Mouse (Mus musculus) neural tube, embryonic 14.5 days (tissue): Measurements from ENCODE around the gene Nudt3. TPM values are rescaled to one million over a fixed set of nuclear protein-coding genes. Genes with fewer than 3 reads are reported as not detected.
A peak's percentile ranks its signal among the peaks of the same experiment; 100 is the strongest.

Source experiments
- ATAC-seq: fragments of 200-750 bp; cut with Nextera tagmentation; 2 replicates; pipeline ENCODE4 v1.8.0; 2017; ENCODE audit warnings: low read depth, mild to moderate bottlenecking, moderate TSS enrichment, moderate library complexity
- H3K27ac ChIP-seq: fragments of 300-500 bp; sonication (generic); 2 replicates; pipeline ENCODE4 v1.5.1; 2014; ENCODE audit warnings: low read depth, mild to moderate bottlenecking, control low read depth, low read length, moderate library complexity, mixed read lengths
- H3K27me3 ChIP-seq: fragments of 300-500 bp; sonication (generic); 2 replicates; pipeline ENCODE4 v1.6.1; 2014; ENCODE audit warnings: low read length; ENCODE audit not compliant: control insufficient read depth, insufficient read depth
- H3K36me3 ChIP-seq: fragments of 300-500 bp; sonication (generic); 2 replicates; pipeline ENCODE4 v1.6.1; 2014; ENCODE audit warnings: low read length, mixed read lengths; ENCODE audit not compliant: control insufficient read depth, insufficient read depth
- H3K4me1 ChIP-seq: fragments of 300-500 bp; sonication (generic); 2 replicates; pipeline ENCODE4 v1.6.1; 2014; ENCODE audit warnings: low read length; ENCODE audit not compliant: control insufficient read depth, insufficient read depth
- H3K4me2 ChIP-seq: fragments of 300-500 bp; sonication (generic); 2 replicates; pipeline ENCODE4 v1.6.1; 2014; ENCODE audit warnings: mild to moderate bottlenecking, low read depth, low read length, control low read depth
- H3K4me3 ChIP-seq: fragments of 300-500 bp; sonication (generic); 2 replicates; pipeline ENCODE4 v1.5.1; 2014; ENCODE audit warnings: low read depth, low read length, control low read depth, mixed read lengths
- H3K9ac ChIP-seq: fragments of 300-500 bp; sonication (generic); replicated peaks from 2 replicates; pipeline ENCODE4 v1.6.1; 2014; ENCODE audit warnings: low read depth, mild to moderate bottlenecking, control low read depth, low read length, mixed read lengths
- H3K9me3 ChIP-seq: fragments of 300-500 bp; sonication (generic); 2 replicates; pipeline ENCODE4 v1.6.1; 2016; ENCODE audit warnings: low read length; ENCODE audit not compliant: control insufficient read depth
- WGBS: fragments of 180-500 bp; shearing (Covaris S2); extraction: QIAGEN DNeasy Blood & Tissue Kit; methylation state at CpG from one replicate; pipeline ENCODE4 v1.1.7; 2014; 5-methylcytosine and 5-hydroxymethylcytosine counted together
- polyA plus RNA-seq: library from polyadenylated mRNA; unstranded; fragments of >200 nt; fragmentation: Nextera tagmentation; extraction: Ambion mirVana; gene quantifications from 2 replicates; pipeline ENCODE4 v1.2.1, GENCODE M21; 2014

Nudt3 gene
- polyA plus RNA-seq, 1 experiment from 2014 or later: 125 TPM

DNA sequence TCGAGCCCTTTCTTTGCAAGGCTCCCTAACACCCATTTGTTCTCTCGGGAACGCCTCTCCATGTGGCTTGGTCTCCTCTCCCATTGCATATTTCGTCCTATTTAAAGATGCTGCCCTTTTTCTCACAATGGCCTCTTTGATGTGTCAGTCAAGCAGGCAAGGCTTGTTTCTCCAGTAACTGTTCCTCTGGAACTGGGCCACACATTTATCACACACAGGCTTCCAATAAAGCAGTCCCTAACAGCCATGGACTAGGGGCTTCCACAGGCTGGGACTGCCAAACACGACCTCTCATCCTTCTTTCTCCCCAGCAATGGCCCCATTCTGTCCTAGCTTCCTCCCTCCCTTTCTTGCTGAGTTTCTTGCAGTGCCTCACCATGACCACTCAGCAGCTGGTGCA lies 3.4 kb upstream of the Nudt3 start:
- H3K36me3 ChIP-seq: peaks cover 18% of the 10 kb centered on the region
- ATAC-seq: no peak; the same call in 1 of the 2 replicates
- no peak overlapping the region for H3K4me2 ChIP-seq
- H3K27ac ChIP-seq: no peak overlapping the region
- no peak overlapping the region for H3K4me3 ChIP-seq
- WGBS: 5% methylated on average over 5 of the region's 5 CpGs
- H3K9ac ChIP-seq: no peak overlapping the region
- no peaks in the 10 kb centered on the region for H3K9me3 ChIP-seq
- no peaks in the 10 kb centered on the region for H3K27me3 ChIP-seq
- H3K4me1 ChIP-seq: peaks cover 7% of the 10 kb centered on the region; the same call in 1 of the 2 replicates

DNA sequence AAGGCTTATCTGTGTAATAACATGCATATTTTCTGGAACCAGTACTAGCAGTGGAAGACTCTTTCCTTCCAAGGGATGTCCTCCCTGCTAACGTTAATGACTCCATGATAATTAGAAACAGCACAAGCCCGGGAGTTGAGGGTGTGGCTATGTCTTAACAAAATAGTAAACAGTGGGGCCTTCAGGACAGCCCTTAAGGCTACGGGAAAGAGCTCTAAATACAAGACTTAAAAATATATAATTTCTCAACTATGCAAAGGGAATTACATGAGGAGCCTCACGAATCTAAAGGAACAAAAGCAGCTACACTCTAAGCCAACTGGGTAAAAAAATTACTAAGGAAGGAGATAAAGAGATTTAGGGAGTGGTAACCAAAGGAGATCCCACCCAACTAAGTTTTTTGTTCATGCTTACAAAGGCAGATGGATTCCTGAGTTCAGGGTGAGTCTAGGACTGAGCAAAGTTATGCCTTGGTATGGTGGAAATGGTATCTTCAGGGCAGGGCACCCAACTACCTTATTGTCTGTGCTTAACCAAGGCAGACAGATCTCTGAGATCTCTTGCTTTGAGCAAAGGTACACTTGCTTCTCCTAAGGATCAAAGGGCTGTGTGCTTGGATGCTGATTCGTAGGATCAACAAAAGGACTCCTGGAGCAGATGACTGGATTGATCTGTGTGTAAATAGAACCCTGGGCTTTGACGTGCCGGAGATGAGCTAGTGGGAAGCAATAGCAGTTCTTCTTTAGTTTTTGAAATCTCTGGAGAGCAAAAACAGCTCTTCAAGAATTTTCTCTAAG lies 2.4 kb upstream of the Nudt3 start:
- WGBS: 47% methylated on average over 7 of the region's 7 CpGs
- no peak overlapping the region for H3K27ac ChIP-seq

DNA sequence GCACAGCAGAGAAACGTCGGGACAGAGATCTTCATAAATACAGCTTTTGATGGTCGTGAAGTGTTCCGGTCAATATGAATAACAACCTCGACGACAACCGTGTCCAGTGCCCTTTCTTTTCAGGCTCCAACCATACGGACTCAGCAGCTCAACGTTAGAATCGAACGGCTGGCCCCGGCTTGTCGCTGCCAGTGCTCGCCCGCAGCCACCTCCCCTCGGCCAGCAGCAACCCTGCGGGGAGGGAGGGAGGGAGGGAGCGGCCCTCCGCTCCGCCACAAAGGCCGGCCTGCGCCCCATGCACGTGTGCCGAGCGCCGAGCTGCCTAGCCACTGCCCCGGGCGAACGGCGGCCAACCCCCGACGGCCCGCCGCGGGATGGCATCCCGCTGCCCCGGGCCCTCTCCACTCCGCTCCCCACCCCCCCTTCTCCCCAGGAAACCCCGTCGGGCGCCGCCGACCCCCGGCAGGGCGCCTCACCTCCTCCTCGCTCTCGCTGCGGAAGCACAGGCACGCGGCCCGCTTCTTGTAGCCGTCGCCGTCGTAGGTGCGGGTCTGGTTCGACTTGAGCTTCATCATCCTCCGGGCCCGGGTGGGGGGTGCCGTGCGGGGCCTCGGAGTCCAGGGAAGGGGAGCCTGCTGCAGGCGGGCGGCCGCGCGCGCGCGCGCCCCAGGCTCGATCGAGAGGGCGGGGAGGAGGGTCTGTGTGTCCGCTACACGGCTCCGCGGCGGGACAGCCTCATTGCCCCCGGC lies 510 bp downstream of the Nudt3 start:
- ATAC-seq: peak; percentile 44
- peak overlapping the region; percentile 99 for H3K27ac ChIP-seq
- no peaks in the 10 kb centered on the region for H3K36me3 ChIP-seq
- peak overlapping the region; percentile 95 for H3K4me3 ChIP-seq
- H3K9ac ChIP-seq: peak overlapping the region; percentile 100
- no peaks in the 10 kb centered on the region for H3K9me3 ChIP-seq
- no peaks in the 10 kb centered on the region for H3K27me3 ChIP-seq
- H3K4me2 ChIP-seq: peak overlapping the region; percentile 75
- under 1% methylated on average over 53 of the region's 80 CpGs for WGBS
- H3K4me1 ChIP-seq: peaks cover 26% of the 10 kb centered on the region

More for the DNA sequence above, 2.4 kb upstream of the Nudt3 start:
- Histone ChIP-seq H3K9ac (no peak overlapping the region), H3K36me3 (peaks cover 7% of the 10 kb centered on the region), H3K4me1 (peaks cover 15% of the 10 kb centered on the region), H3K4me3 (no peak overlapping the region), H3K9me3 (no peaks in the 10 kb centered on the region), H3K27me3 (no peaks in the 10 kb centered on the region), H3K4me2 (no peak overlapping the region)
- no peak for ATAC-seq

DNA sequence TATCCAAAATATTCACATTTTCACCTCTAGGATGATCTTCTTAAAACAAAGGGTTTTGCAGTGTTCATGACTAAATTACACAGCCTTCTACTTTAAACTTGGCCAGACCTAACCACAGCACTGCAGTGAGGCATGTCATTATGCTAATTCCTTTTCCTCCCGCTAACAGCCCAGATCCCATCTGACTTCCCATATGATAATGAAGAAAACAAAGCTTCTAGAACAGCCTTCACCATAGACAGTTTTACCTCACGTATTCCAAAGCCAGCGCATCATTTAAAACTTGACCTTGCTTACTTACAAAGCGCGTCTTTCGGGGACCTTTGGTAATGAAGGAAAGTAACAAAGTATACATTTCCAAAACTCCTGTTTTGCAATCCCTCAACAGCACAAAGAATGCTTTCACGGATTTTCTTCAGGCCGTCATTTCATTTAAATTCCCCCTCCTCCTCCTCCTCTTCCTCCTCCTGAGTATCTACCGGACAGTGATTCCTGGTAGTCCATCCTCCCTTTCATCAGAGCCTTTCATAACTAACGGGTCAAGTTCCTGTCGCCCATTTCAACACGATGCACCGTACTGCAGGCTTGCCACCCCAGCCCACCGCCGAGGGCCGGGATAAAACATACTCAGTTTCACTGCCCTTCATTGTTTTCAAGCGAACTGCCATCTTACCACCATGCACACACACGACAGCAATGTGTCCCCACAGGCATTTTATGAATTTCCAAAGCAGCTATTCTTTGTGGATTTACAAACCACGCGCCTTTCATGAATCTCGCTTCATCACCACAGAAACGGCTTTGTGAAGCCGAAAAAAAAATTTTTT lies 1.4 kb downstream of the Nudt3 start:
- WGBS: 2% methylated on average over 23 of the region's 23 CpGs
- Histone ChIP-seq H3K4me1 (peaks cover 26% of the 10 kb centered on the region), H3K27ac (peak overlapping the region; percentile 99), H3K4me2 (peak overlapping the region; percentile 75), H3K9me3 (no peaks in the 10 kb centered on the region), H3K27me3 (no peaks in the 10 kb centered on the region), H3K9ac (peak overlapping the region; percentile 100), H3K36me3 (no peaks in the 10 kb centered on the region), H3K4me3 (peak overlapping the region; percentile 95)
- ATAC-seq: no peak

DNA sequence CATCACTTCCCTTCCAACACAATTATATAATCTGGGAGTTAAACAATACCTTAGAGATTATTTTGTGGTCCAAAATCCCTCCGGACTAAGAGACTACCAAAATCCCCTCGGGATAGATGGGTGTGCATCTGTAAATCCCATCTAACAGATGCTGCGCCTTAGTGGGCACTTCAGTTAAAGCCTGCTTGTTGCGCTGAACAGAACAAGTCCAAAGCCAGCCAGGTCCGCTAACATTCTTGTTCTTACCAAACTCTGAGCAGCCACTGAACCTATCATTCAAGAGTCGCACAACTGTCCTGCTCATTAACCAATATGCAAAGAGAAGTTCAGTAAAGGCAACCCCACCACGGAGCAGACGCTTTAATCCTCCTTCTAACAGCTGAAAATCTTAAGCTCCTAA lies 2.1 kb downstream of the Nudt3 start:
- peak overlapping the region; percentile 37; the same call in 1 of the 2 replicates for H3K9ac ChIP-seq
- H3K27ac ChIP-seq: no peak overlapping the region
- peak overlapping the region; percentile 95 for H3K4me3 ChIP-seq
- peak overlapping the region; percentile 75 for H3K4me2 ChIP-seq
- no peaks in the 10 kb centered on the region for H3K9me3 ChIP-seq
- WGBS: 31% methylated on average over 8 of the region's 8 CpGs
- no peaks in the 10 kb centered on the region for H3K36me3 ChIP-seq
- H3K4me1 ChIP-seq: peaks cover 26% of the 10 kb centered on the region
- ATAC-seq: no peak
- H3K27me3 ChIP-seq: no peaks in the 10 kb centered on the region

DNA sequence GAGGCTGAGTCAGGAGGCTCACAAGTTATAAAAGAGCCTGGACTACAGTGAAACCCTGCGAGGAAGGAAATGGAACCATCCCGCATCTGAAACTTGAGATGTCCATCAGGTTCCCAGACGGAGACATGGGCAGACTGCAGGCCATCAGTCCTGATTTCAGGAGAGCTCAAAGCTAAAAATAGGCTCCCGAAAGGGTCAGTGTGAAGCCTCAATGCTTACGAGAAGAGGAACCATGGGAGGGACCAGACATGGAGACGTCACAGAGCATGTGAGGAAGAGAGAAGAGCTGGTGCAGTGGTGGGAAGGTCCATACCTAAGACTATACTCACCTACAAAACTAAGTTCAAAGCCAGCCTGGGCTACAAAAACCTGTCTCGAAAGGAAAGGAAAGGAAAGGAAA lies 7.9 kb downstream of the Nudt3 start:
- peaks cover 21% of the 10 kb centered on the region for H3K4me1 ChIP-seq
- ATAC-seq: no peak
- 79% methylated on average over 7 of the region's 7 CpGs for WGBS

DNA sequence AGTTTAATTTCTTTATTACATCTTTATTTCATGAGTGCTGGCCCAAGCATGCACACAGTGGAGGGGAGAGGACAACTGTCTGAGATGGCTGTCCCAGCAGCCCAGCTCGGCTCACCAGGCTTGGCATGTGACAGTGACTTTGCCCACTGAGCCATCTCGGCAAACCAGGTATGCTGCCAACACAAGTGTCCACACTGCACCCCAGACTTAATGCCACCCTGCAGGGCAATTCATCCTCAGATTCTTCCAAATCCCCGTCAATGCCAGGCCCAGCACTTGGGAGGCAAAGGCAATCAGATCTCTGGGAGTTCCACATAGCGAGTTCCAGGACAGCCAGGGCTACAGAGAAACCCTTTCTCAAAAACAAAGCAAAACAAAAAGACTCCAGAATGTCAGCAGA lies 10.3 kb downstream of the Nudt3 start:
- no peak overlapping the region for H3K4me3 ChIP-seq
- H3K4me1 ChIP-seq: peaks cover 15% of the 10 kb centered on the region
- 80% methylated on average over 4 of the region's 4 CpGs for WGBS
- ATAC-seq: no peak
- H3K27me3 ChIP-seq: no peaks in the 10 kb centered on the region
- H3K9ac ChIP-seq: no peak overlapping the region
- H3K36me3 ChIP-seq: 0 out of 2 replicates have a peak, but pooled peaks cover 3% of the 10 kb centered on the region
- no peak overlapping the region for H3K4me2 ChIP-seq
- no peaks in the 10 kb centered on the region for H3K9me3 ChIP-seq
- H3K27ac ChIP-seq: no peak overlapping the region

More for the DNA sequence above, 7.9 kb downstream of the Nudt3 start:
- no peak overlapping the region for H3K4me2 ChIP-seq
- no peak overlapping the region for H3K4me3 ChIP-seq
- H3K36me3 ChIP-seq: no peaks in the 10 kb centered on the region
- no peaks in the 10 kb centered on the region for H3K9me3 ChIP-seq
- H3K27me3 ChIP-seq: no peaks in the 10 kb centered on the region
- H3K9ac ChIP-seq: no peak overlapping the region
- no peak overlapping the region for H3K27ac ChIP-seq

DNA sequence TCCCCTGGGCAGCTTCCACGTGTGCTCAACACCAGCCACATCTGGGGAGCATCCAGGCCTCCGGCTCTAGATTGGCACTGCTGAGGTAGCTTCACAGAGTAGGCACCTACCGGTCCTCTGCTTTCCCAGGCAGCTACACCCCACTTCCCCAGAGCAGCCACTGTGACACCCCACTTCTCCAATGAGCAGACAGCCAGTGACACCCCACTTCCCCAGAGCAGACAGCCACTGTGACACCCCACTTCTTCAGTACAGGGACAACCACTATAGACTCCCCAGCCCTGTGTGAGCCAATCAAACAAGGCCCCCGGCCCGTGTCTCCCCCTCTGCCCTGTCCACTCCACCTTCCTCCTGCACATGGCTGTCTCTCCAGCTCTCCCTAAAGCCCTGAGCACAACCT lies 11.3 kb downstream of the Nudt3 start:
- Histone ChIP-seq H3K9me3 (no peaks in the 10 kb centered on the region), H3K4me3 (no peak overlapping the region), H3K9ac (no peak overlapping the region), H3K4me1 (peaks cover 15% of the 10 kb centered on the region), H3K27me3 (no peaks in the 10 kb centered on the region), H3K4me2 (no peak overlapping the region), H3K27ac (no peak overlapping the region), H3K36me3 (0 out of 2 replicates have a peak, but pooled peaks cover 4% of the 10 kb centered on the region)
- 77% methylated on average over 5 of the region's 5 CpGs for WGBS
- ATAC-seq: no peak
